Mouse (Mus musculus): ENCODE data around the gene B3galt5. TPM values are rescaled to one million over a fixed set of nuclear protein-coding genes. Genes with fewer than 3 reads are reported as not detected.
"Not testable (repeated sequence)": the region's sequence is repeated elsewhere in the genome, so short reads cannot be mapped to it uniquely, and the experiment has no call there.

Gene B3galt5
- total and polyA plus RNA-seq, 3 experiments = 0.03 to 0.45 (median 0.14) TPM

- DNase-seq = no peak
Observed at GRCm38 (mm10) chr16:96271736-96272135, 36.1 kb downstream of the B3galt5 start.

GRCm38 (mm10) chr16:96272929-96273619 lies 37.5 kb downstream of the B3galt5 start:
- DNase-seq = peak; percentile 4

GRCm38 (mm10) chr16:96276596-96276995 lies 41.0 kb downstream of the B3galt5 start:
- no peak for DNase-seq

- no peak for DNase-seq
Observed at GRCm38 (mm10) chr16:96278491-96279224, 43.1 kb downstream of the B3galt5 start.

GRCm38 (mm10) chr16:96280719-96281605 lies 45.4 kb downstream of the B3galt5 start:
- DNase-seq = peak; percentile 53

GRCm38 (mm10) chr16:96282566-96282965 lies 47.0 kb downstream of the B3galt5 start:
- no peak for DNase-seq

GRCm38 (mm10) chr16:96291885-96292284 lies 56.3 kb downstream of the B3galt5 start:
- DNase-seq = no peak

GRCm38 (mm10) chr16:96292530-96293173 lies 57.1 kb downstream of the B3galt5 start:
- DNase-seq = no peak

GRCm38 (mm10) chr16:96298075-96298474 lies 62.5 kb downstream of the B3galt5 start:
- no peak for DNase-seq

GRCm38 (mm10) chr16:96298574-96298973 lies 63.0 kb downstream of the B3galt5 start:
- no peak for DNase-seq

GRCm38 (mm10) chr16:96303356-96303755 lies 67.8 kb downstream of the B3galt5 start:
- no peak for DNase-seq

GRCm38 (mm10) chr16:96304438-96304837 lies 68.8 kb downstream of the B3galt5 start:
- DNase-seq = no peak

- DNase-seq = no peak
Observed at GRCm38 (mm10) chr16:96306905-96307304, 71.3 kb downstream of the B3galt5 start.

GRCm38 (mm10) chr16:96317803-96318202 lies 82.2 kb downstream of the B3galt5 start:
- peak; percentile 17 for DNase-seq

GRCm38 (mm10) chr16:96322739-96323138 lies 87.1 kb downstream of the B3galt5 start:
- no peak for DNase-seq

GRCm38 (mm10) chr16:96323166-96323565 lies 87.6 kb downstream of the B3galt5 start:
- no peak for DNase-seq

- peak; percentile 52 for DNase-seq
Observed at GRCm38 (mm10) chr16:96326110-96326999, 90.8 kb downstream of the B3galt5 start.

GRCm38 (mm10) chr16:96327251-96327650 lies 91.7 kb downstream of the B3galt5 start:
- not testable (repeated sequence) for DNase-seq

GRCm38 (mm10) chr16:96339570-96339969 lies 104.0 kb downstream of the B3galt5 start:
- no peak for DNase-seq

- DNase-seq = peak; percentile 20
Observed at GRCm38 (mm10) chr16:96341269-96341668, 105.7 kb downstream of the B3galt5 start.

GRCm38 (mm10) chr16:96341945-96342344 lies 106.3 kb downstream of the B3galt5 start:
- no peak for DNase-seq
